Mouse (Mus musculus) E14TG2a.4 (cell line): ENCODE measurements at regions not wholly inside any gene's neighbourhood (a gene's known extent, or its start where the extent isn't known, plus 50 kb on each side); places are given as distances from the start of the nearest gene placed in this dataset.

Source experiments
- CTCF ChIP-seq: conservative IDR thresholded peaks from 2 replicates; pipeline ENCODE4 v1.5.1; 2014; ENCODE audit warnings: low read length
- NANOG ChIP-seq: IDR thresholded peaks from 2 replicates; pipeline ENCODE4 v1.6.1; 2014; ENCODE audit warnings: borderline replicate concordance, low read length, mixed read lengths
- POU5F1 ChIP-seq: IDR thresholded peaks from 2 replicates; pipeline ENCODE4 v1.6.1; 2014; ENCODE audit warnings: low read length, borderline replicate concordance

DNA sequence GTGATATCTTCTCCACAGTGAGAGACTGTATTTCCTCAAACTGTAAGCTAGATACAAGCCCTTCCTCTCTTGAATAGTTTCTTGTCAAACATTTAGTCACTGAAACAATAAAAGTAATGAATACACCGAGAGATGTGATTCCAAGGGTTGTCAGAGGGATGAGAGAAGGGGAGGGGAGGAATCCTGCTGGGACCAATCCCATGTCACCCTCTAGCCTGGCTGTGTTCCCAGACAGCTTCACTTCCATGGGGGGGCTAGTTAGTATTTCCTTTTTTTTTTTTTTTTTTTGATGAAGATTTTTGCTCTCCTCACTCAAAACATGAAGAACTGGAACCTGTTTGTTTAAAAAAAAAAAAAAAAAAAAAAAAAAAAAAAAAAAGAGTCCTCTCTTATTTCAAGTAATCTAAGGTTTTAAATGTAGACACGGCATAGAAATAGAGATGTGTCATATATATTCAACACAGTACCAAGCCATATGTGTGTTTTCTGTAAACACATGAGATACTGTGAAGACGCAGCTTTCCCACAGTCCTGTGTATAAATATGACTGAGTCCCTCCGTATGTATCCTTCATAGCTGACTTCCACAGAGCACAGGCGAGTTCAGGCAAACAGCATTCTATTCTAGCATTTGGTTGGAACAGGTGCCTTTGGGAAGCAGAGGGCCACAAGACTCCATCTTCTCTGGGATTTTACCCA is 51.9 kb upstream of the Agap1 start:
- no peak for TF ChIP-seq CTCF
- no peak for TF ChIP-seq POU5F1
- TF ChIP-seq NANOG = no peak
